Mouse (Mus musculus): ENCODE results near the gene Kdelc2. TPM values are rescaled to one million over a fixed set of nuclear protein-coding genes. Genes with fewer than 3 reads are reported as not detected.
A peak's percentile ranks its signal among the peaks of the same experiment; 100 is the strongest.

Kdelc2 gene
- polyA plus RNA-seq, 1 experiment from 2014 or later = 22.8 TPM

DNA sequence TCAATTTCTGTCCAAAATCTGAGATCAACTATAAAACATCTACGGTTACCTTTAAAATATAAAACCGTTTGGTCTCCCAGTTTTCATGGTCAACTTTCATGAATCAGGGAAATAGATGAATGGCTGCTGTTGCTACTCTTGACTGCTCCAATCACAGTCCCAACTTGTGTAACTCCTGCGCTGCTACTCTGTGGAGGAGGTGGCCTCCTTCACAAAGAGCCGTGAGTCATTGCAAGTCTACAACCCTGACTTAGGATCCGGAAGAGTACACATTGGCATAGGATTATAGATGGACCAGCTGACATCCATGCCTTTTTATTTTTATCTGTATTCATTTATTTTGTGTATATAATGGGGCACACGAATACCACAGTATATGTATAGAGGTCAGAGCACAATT lies 31.9 kb upstream of the Kdelc2 start:
- 82% methylated on average over 6 of the region's 6 CpGs for WGBS

DNA sequence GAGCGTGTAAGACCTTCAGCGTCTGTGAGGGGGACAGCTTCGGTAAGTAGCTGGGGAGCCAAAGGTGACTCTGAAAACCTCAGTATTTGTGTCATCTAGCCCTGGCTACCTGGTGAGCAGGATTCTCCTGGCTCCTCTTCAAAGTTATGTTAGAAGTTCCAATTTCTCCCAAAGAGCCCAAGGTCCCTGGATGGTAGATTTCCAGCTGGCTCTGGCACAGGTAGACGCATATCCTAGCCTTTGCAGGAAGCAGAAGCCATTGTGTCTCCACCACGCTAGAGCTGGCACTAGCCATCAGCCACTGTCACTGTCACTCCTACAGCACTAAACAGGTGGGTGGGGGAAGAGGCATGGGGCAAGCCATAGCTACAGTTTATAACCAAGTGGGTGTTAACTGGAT lies 30.7 kb upstream of the Kdelc2 start:
- no peaks in the 10 kb centered on the region for H3K27me3 ChIP-seq
- no peaks in the 10 kb centered on the region for H3K36me3 ChIP-seq
- H3K4me1 ChIP-seq (replicated peaks) = no peaks in the 10 kb centered on the region
- no peak overlapping the region for H3K4me2 ChIP-seq
- H3K27ac ChIP-seq = no peak overlapping the region
- peaks cover 4% of the 10 kb centered on the region; the same call in 1 of the 2 replicates for H3K9me3 ChIP-seq (replicated peaks)
- H3K9ac ChIP-seq = no peak overlapping the region
- no peak for ATAC-seq (replicated peaks; ENCODE audit: insufficient number of reproducible peaks, insufficient read depth, low FRiP score, low read depth)
- no peak overlapping the region for H3K4me3 ChIP-seq
- 79% methylated on average over 5 of the region's 5 CpGs for WGBS

More for the DNA sequence above, 31.9 kb upstream of the Kdelc2 start:
- Histone ChIP-seq H3K9ac (no peak overlapping the region), H3K36me3 (no peaks in the 10 kb centered on the region), H3K4me2 (no peak overlapping the region), H3K27ac (no peak overlapping the region), H3K27me3 (no peaks in the 10 kb centered on the region), H3K4me1 (replicated peaks) (no peaks in the 10 kb centered on the region), H3K9me3 (replicated peaks) (peaks cover 4% of the 10 kb centered on the region; the same call in 1 of the 2 replicates), H3K4me3 (no peak overlapping the region)
- ATAC-seq (replicated peaks; ENCODE audit: insufficient number of reproducible peaks, insufficient read depth, low FRiP score, low read depth) = no peak

DNA sequence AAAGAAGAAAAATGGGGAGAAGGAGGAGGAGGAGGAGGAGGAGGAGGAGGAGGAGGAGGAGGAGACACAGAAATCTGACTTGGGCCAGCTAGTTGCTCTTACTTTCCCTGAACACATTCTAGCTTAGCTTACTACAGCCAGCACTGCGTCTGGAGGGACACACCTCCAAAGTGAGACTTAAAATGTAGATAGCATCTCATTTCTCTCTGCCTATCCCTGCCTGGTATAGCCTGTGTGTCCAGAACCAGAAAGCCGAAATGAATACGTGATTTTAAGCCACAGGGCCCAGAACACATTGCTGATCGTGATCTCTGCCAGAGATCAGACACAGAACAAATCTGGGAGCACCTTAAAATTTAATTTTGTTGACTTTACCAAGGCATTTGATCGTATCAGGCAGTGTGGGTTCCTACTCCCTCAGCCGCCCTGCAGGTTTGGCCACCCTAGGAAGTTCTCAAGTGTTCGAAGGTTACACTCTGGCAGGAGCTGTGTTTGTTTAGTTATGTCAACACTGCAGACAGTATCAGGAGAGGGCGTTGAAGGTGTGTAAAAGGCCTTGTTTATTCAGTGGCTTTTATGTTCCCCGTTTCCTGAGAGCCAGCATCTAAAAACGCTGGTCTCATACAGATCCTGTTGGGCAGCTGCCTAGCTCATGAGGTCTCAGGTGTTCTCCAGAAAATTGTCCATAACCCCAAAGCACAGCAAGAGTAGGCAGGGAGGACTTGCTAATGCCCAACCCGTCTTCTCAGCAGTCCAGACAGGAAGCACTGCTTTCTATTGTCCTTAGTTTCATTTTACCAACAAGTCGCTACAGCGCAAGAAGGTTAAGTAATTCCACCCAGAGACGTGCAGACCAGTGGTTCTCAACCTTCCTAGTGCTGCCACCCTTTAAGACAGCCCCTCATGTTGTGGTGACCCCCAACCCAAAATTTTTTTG lies 27.3 kb upstream of the Kdelc2 start:
- peak; percentile 58; the same call in 1 of the 2 replicates for ATAC-seq (replicated peaks; ENCODE audit: insufficient number of reproducible peaks, insufficient read depth, low FRiP score, low read depth)
- H3K27ac ChIP-seq = no peak overlapping the region
- H3K4me3 ChIP-seq = no peak overlapping the region
- WGBS = 40% methylated on average over 14 of the region's 14 CpGs
- no peaks in the 10 kb centered on the region for H3K36me3 ChIP-seq
- H3K9ac ChIP-seq = no peak overlapping the region
- H3K4me2 ChIP-seq = 0 out of 2 replicates have a peak overlapping the region, but pooled peaks have one; percentile 0
- H3K9me3 ChIP-seq (replicated peaks) = no peaks in the 10 kb centered on the region
- no peaks in the 10 kb centered on the region for H3K27me3 ChIP-seq
- no peaks in the 10 kb centered on the region for H3K4me1 ChIP-seq (replicated peaks)

DNA sequence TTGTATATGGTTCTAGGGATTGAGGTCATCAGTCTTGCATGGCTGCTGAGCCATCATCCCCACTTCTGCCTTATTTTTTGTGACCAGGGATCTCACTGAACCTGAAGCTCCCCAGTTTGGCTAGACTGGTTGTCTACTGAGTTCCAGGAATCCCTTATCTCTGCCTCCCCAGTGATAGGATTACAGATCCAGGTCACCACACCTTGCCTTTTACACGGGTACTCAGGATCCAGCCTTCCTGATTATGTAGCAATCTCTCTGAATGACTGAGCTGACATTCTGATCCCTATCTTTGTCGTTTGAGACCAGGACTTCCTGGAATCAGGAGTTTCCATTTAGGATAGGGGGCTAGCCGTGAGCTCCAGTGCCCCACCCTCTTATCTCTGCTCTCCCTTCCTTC lies 12.5 kb upstream of the Kdelc2 start:
- 23% methylated on average over 3 of the region's 3 CpGs for WGBS
- Histone ChIP-seq H3K9ac (no peak overlapping the region), H3K27ac (no peak overlapping the region), H3K4me3 (no peak overlapping the region), H3K4me1 (replicated peaks) (0 out of 2 replicates have a peak, but pooled peaks cover 3% of the 10 kb centered on the region), H3K9me3 (replicated peaks) (no peaks in the 10 kb centered on the region), H3K27me3 (no peaks in the 10 kb centered on the region), H3K4me2 (no peak overlapping the region), H3K36me3 (no peaks in the 10 kb centered on the region)
- ATAC-seq (replicated peaks; ENCODE audit: insufficient number of reproducible peaks, insufficient read depth, low FRiP score, low read depth) = no peak

DNA sequence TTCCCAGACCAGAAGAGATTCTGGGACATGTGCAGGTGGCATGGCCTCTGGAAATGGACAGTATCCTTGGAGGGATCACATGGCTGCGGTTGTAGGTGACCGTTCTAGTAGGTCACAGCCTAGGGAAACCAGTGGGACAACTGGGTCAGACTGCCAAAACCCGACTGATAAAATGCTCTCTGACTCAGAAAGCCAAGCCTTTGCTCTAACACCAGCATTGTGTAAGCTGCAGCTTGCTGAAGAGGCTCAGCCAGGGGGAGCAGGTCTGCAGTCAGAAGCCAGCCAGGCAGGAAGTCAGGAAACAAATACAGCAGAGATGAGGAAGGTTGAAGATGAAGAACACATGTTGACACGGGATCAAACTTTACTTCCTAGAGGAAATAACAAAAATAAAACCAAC lies 7.9 kb upstream of the Kdelc2 start:
- Histone ChIP-seq H3K9ac (no peak overlapping the region), H3K27me3 (no peaks in the 10 kb centered on the region), H3K4me3 (no peak overlapping the region), H3K27ac (peak overlapping the region; percentile 18; the same call in 1 of the 2 replicates), H3K36me3 (no peaks in the 10 kb centered on the region), H3K4me1 (replicated peaks) (0 out of 2 replicates have a peak, but pooled peaks cover 8% of the 10 kb centered on the region), H3K9me3 (replicated peaks) (no peaks in the 10 kb centered on the region), H3K4me2 (no peak overlapping the region)
- ATAC-seq (replicated peaks; ENCODE audit: insufficient number of reproducible peaks, insufficient read depth, low FRiP score, low read depth) = no peak; the same call in 1 of the 2 replicates
- 48% methylated on average over 4 of the region's 4 CpGs for WGBS

DNA sequence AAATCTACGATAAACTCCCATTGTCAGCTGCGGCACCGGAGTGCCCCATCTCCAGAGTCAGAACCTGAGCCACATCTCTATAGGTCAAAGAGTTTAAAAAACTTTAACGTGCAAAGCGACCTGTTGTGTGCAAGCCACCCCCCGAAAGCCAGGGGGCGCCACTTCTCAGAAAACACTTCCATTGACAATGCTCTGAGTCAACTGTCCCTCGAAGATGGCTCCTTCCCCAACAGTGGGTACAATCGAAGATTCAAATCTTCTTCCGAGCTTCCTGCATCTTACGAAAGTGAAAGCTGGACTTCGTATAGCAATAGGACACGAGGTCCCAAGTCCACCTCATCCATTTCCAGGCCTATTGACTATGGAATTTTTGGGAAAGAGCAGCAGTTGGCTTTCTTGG lies 7.0 kb upstream of the Kdelc2 start:
- H3K4me2 ChIP-seq = no peak overlapping the region
- H3K4me3 ChIP-seq = no peak overlapping the region
- no peak overlapping the region for H3K27ac ChIP-seq
- 83% methylated on average over 13 of the region's 13 CpGs for WGBS
- no peak overlapping the region for H3K9ac ChIP-seq
- H3K27me3 ChIP-seq = no peaks in the 10 kb centered on the region
- H3K4me1 ChIP-seq (replicated peaks) = 0 out of 2 replicates have a peak, but pooled peaks cover 8% of the 10 kb centered on the region
- no peaks in the 10 kb centered on the region for H3K9me3 ChIP-seq (replicated peaks)
- ATAC-seq (replicated peaks; ENCODE audit: insufficient number of reproducible peaks, insufficient read depth, low FRiP score, low read depth) = no peak
- H3K36me3 ChIP-seq = no peaks in the 10 kb centered on the region

DNA sequence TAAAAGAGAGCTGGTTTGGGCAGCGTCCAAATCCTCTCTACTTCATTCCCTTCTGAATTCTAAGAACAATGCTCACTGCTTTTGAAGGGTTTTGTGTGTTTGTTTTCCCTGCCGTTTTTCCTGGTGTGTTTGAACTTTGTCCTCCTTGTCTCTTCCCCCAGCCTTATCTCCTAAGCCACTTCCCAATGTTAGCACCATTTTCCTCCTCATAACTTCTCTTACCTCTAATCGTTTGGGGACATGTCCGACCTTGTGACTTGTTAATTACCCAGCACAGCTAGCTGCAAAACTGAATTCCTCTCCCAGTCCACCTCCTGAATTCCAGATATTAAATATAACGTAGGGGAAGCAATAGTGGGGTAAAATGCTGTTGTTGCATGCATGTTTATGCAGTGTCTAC lies 6.2 kb upstream of the Kdelc2 start:
- 0 out of 2 replicates have a peak, but pooled peaks cover 8% of the 10 kb centered on the region for H3K4me1 ChIP-seq (replicated peaks)
- no peaks in the 10 kb centered on the region for H3K36me3 ChIP-seq
- WGBS = 35% methylated on average over 5 of the region's 5 CpGs
- no peaks in the 10 kb centered on the region for H3K9me3 ChIP-seq (replicated peaks)
- ATAC-seq (replicated peaks; ENCODE audit: insufficient number of reproducible peaks, insufficient read depth, low FRiP score, low read depth) = no peak
- no peak overlapping the region for H3K9ac ChIP-seq
- H3K4me2 ChIP-seq = no peak overlapping the region
- no peak overlapping the region for H3K27ac ChIP-seq
- no peak overlapping the region for H3K4me3 ChIP-seq
- no peaks in the 10 kb centered on the region for H3K27me3 ChIP-seq

DNA sequence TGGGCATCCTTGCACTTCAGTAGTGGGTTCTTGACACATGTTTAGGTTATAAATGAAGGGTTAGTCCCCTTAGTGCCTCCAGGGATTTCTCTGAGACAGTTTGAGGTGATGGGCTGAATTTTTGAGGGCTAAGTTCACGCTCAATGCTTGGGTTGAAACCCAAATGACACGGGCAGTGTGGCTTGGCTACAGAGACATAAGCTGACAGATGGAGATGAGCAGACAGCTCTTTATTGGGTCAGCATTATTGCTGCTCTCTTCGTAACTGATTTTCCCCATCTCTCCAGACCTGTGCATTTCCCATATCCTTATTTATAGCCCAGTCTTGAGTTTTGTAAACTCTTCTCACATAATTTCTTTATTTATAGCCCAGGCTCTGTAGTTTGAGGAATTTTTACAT lies 5.7 kb upstream of the Kdelc2 start:
- no peak overlapping the region for H3K9ac ChIP-seq
- no peaks in the 10 kb centered on the region for H3K27me3 ChIP-seq
- H3K4me3 ChIP-seq = no peak overlapping the region
- H3K4me1 ChIP-seq (replicated peaks) = 0 out of 2 replicates have a peak, but pooled peaks cover 8% of the 10 kb centered on the region
- H3K27ac ChIP-seq = no peak overlapping the region
- H3K36me3 ChIP-seq = no peaks in the 10 kb centered on the region
- ATAC-seq (replicated peaks; ENCODE audit: insufficient number of reproducible peaks, insufficient read depth, low FRiP score, low read depth) = no peak
- H3K9me3 ChIP-seq (replicated peaks) = no peaks in the 10 kb centered on the region
- H3K4me2 ChIP-seq = no peak overlapping the region
- WGBS = 80% methylated on average over 3 of the region's 3 CpGs

DNA sequence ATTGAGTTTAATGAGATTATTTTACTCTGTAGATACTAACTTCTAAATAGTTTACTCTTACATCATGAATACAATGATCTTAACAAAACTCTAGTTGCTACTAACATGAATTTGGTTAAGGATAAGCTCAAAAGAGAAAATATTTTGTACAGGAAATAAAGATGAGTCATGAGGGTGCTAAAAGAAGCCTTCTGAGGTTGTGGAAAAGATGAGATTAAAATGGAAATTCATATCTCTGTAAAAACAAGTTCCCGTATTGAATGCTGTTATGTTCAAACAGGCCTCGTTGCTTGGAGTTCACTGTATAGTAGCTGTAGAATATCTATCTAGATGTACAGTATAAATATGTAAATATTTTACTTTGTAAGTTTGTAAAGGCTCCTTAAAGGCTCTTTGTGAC lies 3.2 kb upstream of the Kdelc2 start:
- Histone ChIP-seq H3K4me2 (no peak overlapping the region), H3K4me1 (replicated peaks) (peaks cover 13% of the 10 kb centered on the region), H3K9ac (no peak overlapping the region), H3K9me3 (replicated peaks) (no peaks in the 10 kb centered on the region), H3K36me3 (no peaks in the 10 kb centered on the region), H3K4me3 (no peak overlapping the region), H3K27me3 (no peaks in the 10 kb centered on the region), H3K27ac (no peak overlapping the region)
- 57% methylated on average over 2 of the region's 2 CpGs for WGBS
- no peak for ATAC-seq (replicated peaks; ENCODE audit: insufficient number of reproducible peaks, insufficient read depth, low FRiP score, low read depth)

DNA sequence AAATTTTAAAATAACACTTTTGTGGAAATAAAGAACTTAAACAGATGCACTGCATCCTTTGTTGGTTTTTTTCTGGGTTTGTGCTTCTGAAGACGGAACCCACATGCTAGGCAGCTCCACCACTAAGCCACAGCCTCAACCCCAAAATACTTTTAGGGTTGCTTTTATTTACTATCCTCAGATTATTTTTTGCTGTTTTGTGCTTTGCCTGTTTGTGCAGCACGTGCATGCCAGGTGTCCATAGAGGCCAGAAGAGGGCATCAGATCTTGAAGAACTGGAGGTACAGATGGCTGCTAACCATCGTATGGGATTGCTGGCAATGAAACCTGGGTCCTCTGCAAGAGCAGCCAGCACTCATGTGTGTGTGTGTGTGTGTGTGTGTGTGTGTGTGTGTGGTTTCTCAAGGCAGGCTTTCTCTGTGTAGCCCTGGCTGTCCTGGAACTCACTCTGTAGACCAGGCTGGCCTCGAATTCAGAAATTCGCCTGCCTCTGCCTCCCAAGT lies 2.7 kb upstream of the Kdelc2 start:
- H3K9me3 ChIP-seq (replicated peaks) = no peaks in the 10 kb centered on the region
- H3K27me3 ChIP-seq = no peaks in the 10 kb centered on the region
- no peak overlapping the region for H3K27ac ChIP-seq
- H3K36me3 ChIP-seq = no peaks in the 10 kb centered on the region
- H3K4me2 ChIP-seq = no peak overlapping the region
- no peak for ATAC-seq (replicated peaks; ENCODE audit: insufficient number of reproducible peaks, insufficient read depth, low FRiP score, low read depth)
- WGBS = 81% methylated on average over 5 of the region's 5 CpGs
- peaks cover 11% of the 10 kb centered on the region for H3K4me1 ChIP-seq (replicated peaks)
- H3K9ac ChIP-seq = no peak overlapping the region
- H3K4me3 ChIP-seq = no peak overlapping the region

DNA sequence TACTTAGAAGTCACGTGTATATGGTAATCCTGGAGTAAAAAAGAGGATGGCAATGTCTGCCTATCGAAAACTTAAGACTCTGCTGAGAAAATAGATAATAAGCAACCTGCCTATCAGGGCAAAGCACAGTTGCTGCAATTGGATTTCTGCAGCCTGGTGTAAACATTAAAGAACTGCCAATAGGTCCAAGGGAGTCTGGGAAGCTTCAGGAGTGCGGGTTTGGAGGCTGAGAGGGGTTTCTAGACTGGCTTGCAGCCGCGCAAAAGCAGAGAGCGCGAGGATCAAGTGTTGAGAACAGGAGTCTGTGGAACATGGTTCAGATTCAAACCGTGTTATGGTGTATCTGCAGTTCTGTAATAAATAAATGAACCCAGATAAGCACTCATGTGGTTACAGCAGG lies 1.0 kb downstream of the Kdelc2 start:
- peak overlapping the region; percentile 86 for H3K4me2 ChIP-seq
- peaks cover 6% of the 10 kb centered on the region for H3K4me1 ChIP-seq (replicated peaks)
- H3K27me3 ChIP-seq = no peaks in the 10 kb centered on the region
- no peaks in the 10 kb centered on the region for H3K9me3 ChIP-seq (replicated peaks)
- H3K9ac ChIP-seq = peak overlapping the region; percentile 94
- peak overlapping the region; percentile 98 for H3K27ac ChIP-seq
- WGBS = 7% methylated on average over 8 of the region's 8 CpGs
- ATAC-seq (replicated peaks; ENCODE audit: insufficient number of reproducible peaks, insufficient read depth, low FRiP score, low read depth) = no peak
- H3K4me3 ChIP-seq = peak overlapping the region; percentile 89
- H3K36me3 ChIP-seq = no peaks in the 10 kb centered on the region

Measured in heart, embryonic 15.5 days (tissue).